Mouse (Mus musculus): ENCODE measurements around the gene Rnaset2a. TPM values are rescaled to one million over a fixed set of nuclear protein-coding genes. Genes with fewer than 3 reads are reported as not detected.
A peak's percentile ranks its signal among the peaks of the same experiment; 100 is the strongest.
"Not testable (repeated sequence)": the region's sequence is repeated elsewhere in the genome, so short reads cannot be mapped to it uniquely, and the experiment has no call there.

Gene Rnaset2a
- 10.8 and 11.8 TPM in 2 replicates for polyA plus RNA-seq (2014; fragmentation: Nextera tagmentation; extraction: Ambion mirVana)

DNA sequence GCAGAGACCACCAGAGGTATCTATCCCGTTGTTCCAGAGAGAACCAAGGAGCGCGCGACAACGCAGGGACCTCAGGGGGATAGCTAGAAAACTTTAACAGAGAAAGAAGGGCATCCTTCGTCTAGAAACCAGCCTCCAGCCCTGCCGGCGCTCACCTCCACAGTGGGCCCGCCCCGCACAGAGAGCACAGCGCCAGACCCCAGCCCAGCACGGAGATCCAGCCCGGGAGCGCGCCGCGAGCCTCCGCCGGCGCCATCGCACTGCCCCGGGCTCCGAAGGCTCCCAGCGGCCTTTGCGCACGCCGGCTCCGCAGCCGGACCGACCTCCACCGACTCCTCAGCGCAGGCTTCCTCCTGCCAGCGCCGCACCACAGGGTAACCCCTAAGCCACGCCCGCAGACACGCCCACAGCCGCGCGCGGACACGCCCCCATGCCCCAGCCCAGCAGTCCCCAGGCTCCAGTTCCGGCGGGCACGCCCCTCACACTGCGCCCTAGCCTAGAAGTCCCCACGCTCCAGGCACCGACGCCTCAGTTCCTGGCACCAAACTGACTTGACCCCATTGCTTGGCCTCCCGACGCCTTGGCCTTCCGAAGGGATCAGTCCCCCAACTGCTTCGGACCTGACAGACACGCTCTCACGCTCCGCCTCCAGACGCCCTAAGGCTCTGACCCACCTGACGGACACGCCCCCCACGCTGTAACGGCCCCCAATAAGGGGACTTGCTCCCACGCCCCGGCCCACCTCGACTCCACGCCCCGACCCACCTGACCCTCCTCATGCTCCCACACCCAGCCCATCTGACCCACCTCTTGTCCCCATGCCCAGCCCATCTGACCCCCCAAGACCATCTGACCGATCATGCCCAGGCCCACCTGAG lies at the start of gene Rnaset2a, which contains the start of gene Gm49673:
Rnaset2a (minus strand) TSS at position 659 of the 878 bp plus-strand sequence.
Gm49673 (minus strand) TSS at position 350 of the 878 bp plus-strand sequence.
- Histone ChIP-seq H3K4me2 (ENCODE audit: low read length) (peak within 1 kb of the TSS; percentile 56), H3K4me3 (replicated peaks; ENCODE audit: low read depth, low read length) (peak within 1 kb of the TSS; percentile 40), H3K9ac (replicated peaks; ENCODE audit: low read length) (peak within 1 kb of the TSS; percentile 44; the same call in 1 of the 2 replicates)
- not testable (repeated sequence) for H3K4me1 ChIP-seq (ENCODE audit: control insufficient read depth, insufficient read depth, low read length); H3K36me3 ChIP-seq (ENCODE audit: control insufficient read depth, insufficient read depth, low read length); H3K27ac ChIP-seq (replicated peaks; ENCODE audit: low read depth, low read length); H3K27me3 ChIP-seq (ENCODE audit: control insufficient read depth, insufficient read depth, low read length); H3K9me3 ChIP-seq (ENCODE audit: control insufficient read depth, low read length)
- ATAC-seq (ENCODE audit: low FRiP score, low TSS enrichment) (peak; percentile 96), DNase-seq (peak; percentile 52)
- 1% methylated on average over 34 of the region's 67 CpGs for WGBS

- H3K9ac ChIP-seq (replicated peaks; ENCODE audit: low read length), result no peak overlapping the region
- whole genome bisulfite sequencing, result 68% methylated on average over 3 of the region's 3 CpGs
- H3K4me1 ChIP-seq (ENCODE audit: control insufficient read depth, insufficient read depth, low read length), result no peaks in the 10 kb centered on the region
- no peak overlapping the region for H3K27ac ChIP-seq (replicated peaks; ENCODE audit: low read depth, low read length)
- peaks cover 38% of the 10 kb centered on the region for H3K36me3 ChIP-seq (ENCODE audit: control insufficient read depth, insufficient read depth, low read length)
- no peak overlapping the region for H3K4me3 ChIP-seq (replicated peaks; ENCODE audit: low read depth, low read length)
- no peaks in the 10 kb centered on the region for H3K9me3 ChIP-seq (ENCODE audit: control insufficient read depth, low read length)
- ATAC-seq (ENCODE audit: low FRiP score, low TSS enrichment) (no peak), DNase-seq (peak; percentile 55)
- no peak overlapping the region for H3K4me2 ChIP-seq (ENCODE audit: low read length)
- H3K27me3 ChIP-seq (ENCODE audit: control insufficient read depth, insufficient read depth, low read length), result no peaks in the 10 kb centered on the region
Measured at GRCm38 (mm10) chr17:8197652-8198051, 49.8 kb upstream of the Rnaset2a start.

- 94% methylated on average over 8 of the region's 8 CpGs for WGBS
- no peak for DNase-seq
- H3K9me3 ChIP-seq (ENCODE audit: control insufficient read depth, low read length), result no peaks in the 10 kb centered on the region
- no peak overlapping the region for H3K9ac ChIP-seq (replicated peaks; ENCODE audit: low read length)
- H3K27ac ChIP-seq (replicated peaks; ENCODE audit: low read depth, low read length), result no peak overlapping the region
- peaks cover 49% of the 10 kb centered on the region for H3K36me3 ChIP-seq (ENCODE audit: control insufficient read depth, insufficient read depth, low read length)
- H3K4me1 ChIP-seq (ENCODE audit: control insufficient read depth, insufficient read depth, low read length), result no peaks in the 10 kb centered on the region
- no peak for ATAC-seq (ENCODE audit: low FRiP score, low TSS enrichment)
- H3K27me3 ChIP-seq (ENCODE audit: control insufficient read depth, insufficient read depth, low read length), result no peaks in the 10 kb centered on the region
- no peak overlapping the region for H3K4me2 ChIP-seq (ENCODE audit: low read length)
- no peak overlapping the region for H3K4me3 ChIP-seq (replicated peaks; ENCODE audit: low read depth, low read length)
Measured at GRCm38 (mm10) chr17:8195685-8196376, 47.9 kb upstream of the Rnaset2a start.

DNA sequence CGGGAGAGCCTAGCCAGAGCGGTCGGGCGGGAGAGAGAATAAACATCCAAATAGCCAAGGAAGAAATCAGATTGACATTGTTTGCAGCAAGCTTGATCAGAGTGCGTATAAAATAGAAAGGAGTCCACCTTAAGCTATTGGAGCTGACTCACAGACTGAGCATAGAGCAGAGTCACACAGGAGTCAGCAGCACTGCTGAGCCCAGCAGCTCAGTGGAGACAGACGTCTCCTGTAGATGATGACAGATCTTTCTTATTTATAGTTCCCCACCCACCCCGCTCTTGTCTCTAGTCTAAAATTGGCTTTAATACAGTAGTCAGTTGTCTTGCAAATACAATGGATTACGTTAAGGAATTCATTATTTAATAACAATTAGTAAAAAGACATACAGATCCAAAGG lies 45.8 kb upstream of the Rnaset2a start:
- 93% methylated on average over 8 of the region's 8 CpGs for WGBS
- peaks cover 66% of the 10 kb centered on the region for H3K36me3 ChIP-seq (ENCODE audit: control insufficient read depth, insufficient read depth, low read length)

DNA sequence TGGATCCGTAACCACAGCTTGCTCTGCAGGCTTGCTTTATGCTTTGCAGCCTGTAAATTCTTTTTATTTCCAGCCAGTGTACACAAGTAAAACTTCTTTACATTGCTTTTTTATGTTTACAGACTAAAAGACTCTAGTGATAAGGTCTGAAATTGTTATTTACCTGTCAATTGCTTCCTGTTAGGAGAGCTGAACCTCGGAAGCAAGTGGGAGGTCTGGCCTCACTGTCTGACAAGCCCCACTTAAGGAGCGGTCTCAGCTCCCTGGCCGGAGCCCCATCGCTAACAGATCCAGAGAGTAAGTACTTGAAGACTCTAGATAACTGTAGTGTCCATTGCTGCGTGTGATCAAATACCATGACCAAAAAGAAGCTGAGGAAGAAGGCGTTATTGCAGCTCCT lies 36.3 kb upstream of the Rnaset2a start:
- no peaks in the 10 kb centered on the region for H3K27me3 ChIP-seq (ENCODE audit: control insufficient read depth, insufficient read depth, low read length)
- ATAC-seq (ENCODE audit: low FRiP score, low TSS enrichment) (no peak), DNase-seq (no peak)
- no peak overlapping the region for H3K4me2 ChIP-seq (ENCODE audit: low read length)
- peaks cover 77% of the 10 kb centered on the region for H3K36me3 ChIP-seq (ENCODE audit: control insufficient read depth, insufficient read depth, low read length)
- H3K9ac ChIP-seq (replicated peaks; ENCODE audit: low read length), result no peak overlapping the region
- no peak overlapping the region for H3K4me3 ChIP-seq (replicated peaks; ENCODE audit: low read depth, low read length)
- H3K4me1 ChIP-seq (ENCODE audit: control insufficient read depth, insufficient read depth, low read length), result no peaks in the 10 kb centered on the region
- H3K9me3 ChIP-seq (ENCODE audit: control insufficient read depth, low read length), result no peaks in the 10 kb centered on the region
- 92% methylated on average over 7 of the region's 7 CpGs for WGBS
- H3K27ac ChIP-seq (replicated peaks; ENCODE audit: low read depth, low read length), result no peak overlapping the region

More for the DNA sequence above, 45.8 kb upstream of the Rnaset2a start:
- DNase-seq (no peak), ATAC-seq (ENCODE audit: low FRiP score, low TSS enrichment) (no peak)
- Histone ChIP-seq H3K4me3 (replicated peaks; ENCODE audit: low read depth, low read length) (no peak overlapping the region), H3K9ac (replicated peaks; ENCODE audit: low read length) (no peak overlapping the region), H3K4me1 (ENCODE audit: control insufficient read depth, insufficient read depth, low read length) (no peaks in the 10 kb centered on the region), H3K9me3 (ENCODE audit: control insufficient read depth, low read length) (no peaks in the 10 kb centered on the region), H3K27me3 (ENCODE audit: control insufficient read depth, insufficient read depth, low read length) (no peaks in the 10 kb centered on the region), H3K4me2 (ENCODE audit: low read length) (no peak overlapping the region), H3K27ac (replicated peaks; ENCODE audit: low read depth, low read length) (no peak overlapping the region)

- Histone ChIP-seq H3K27ac (replicated peaks; ENCODE audit: low read depth, low read length) (no peak overlapping the region), H3K4me3 (replicated peaks; ENCODE audit: low read depth, low read length) (no peak overlapping the region), H3K36me3 (ENCODE audit: control insufficient read depth, insufficient read depth, low read length) (peaks cover 76% of the 10 kb centered on the region), H3K4me2 (ENCODE audit: low read length) (no peak overlapping the region), H3K27me3 (ENCODE audit: control insufficient read depth, insufficient read depth, low read length) (no peaks in the 10 kb centered on the region), H3K9me3 (ENCODE audit: control insufficient read depth, low read length) (no peaks in the 10 kb centered on the region), H3K9ac (replicated peaks; ENCODE audit: low read length) (no peak overlapping the region), H3K4me1 (ENCODE audit: control insufficient read depth, insufficient read depth, low read length) (no peaks in the 10 kb centered on the region)
- ATAC-seq (ENCODE audit: low FRiP score, low TSS enrichment) (no peak), DNase-seq (no peak)
- WGBS, result 92% methylated on average over 5 of the region's 5 CpGs
Measured at GRCm38 (mm10) chr17:8183815-8184214, 35.9 kb upstream of the Rnaset2a start.

- Histone ChIP-seq H3K27ac (replicated peaks; ENCODE audit: low read depth, low read length) (0 out of 2 replicates have a peak overlapping the region, but pooled peaks have one; percentile 5), H3K9ac (replicated peaks; ENCODE audit: low read length) (no peak overlapping the region), H3K36me3 (ENCODE audit: control insufficient read depth, insufficient read depth, low read length) (peaks cover 74% of the 10 kb centered on the region), H3K9me3 (ENCODE audit: control insufficient read depth, low read length) (no peaks in the 10 kb centered on the region), H3K4me2 (ENCODE audit: low read length) (no peak overlapping the region), H3K4me3 (replicated peaks; ENCODE audit: low read depth, low read length) (no peak overlapping the region), H3K4me1 (ENCODE audit: control insufficient read depth, insufficient read depth, low read length) (no peaks in the 10 kb centered on the region), H3K27me3 (ENCODE audit: control insufficient read depth, insufficient read depth, low read length) (no peaks in the 10 kb centered on the region)
- peak; percentile 63 for DNase-seq
- ATAC-seq (ENCODE audit: low FRiP score, low TSS enrichment), result peak; percentile 27; the same call in 1 of the 2 replicates
- 37% methylated on average over 5 of the region's 5 CpGs for WGBS
Measured at GRCm38 (mm10) chr17:8177090-8177489, 29.2 kb upstream of the Rnaset2a start.

DNA sequence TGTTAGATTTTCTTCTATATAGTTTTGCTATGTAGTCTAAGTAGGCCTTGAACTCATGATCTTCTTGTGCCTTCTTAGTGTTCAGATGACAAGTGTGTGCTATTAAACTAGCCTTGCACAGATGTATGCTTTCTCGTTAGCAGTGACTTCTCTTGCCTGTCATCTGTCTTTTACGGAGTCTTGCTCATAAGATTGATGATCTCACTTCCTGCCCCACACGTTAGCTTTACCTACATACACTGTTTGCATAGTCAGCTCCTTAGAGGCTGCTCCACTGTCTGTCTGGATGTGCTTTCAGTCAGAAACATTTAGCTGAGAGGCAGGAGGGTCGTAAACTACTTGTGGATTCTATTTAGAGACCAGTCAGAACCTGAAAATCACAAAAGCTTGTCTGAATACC lies 23.2 kb upstream of the Rnaset2a start:
- WGBS, result 87% methylated on average over 4 of the region's 4 CpGs
- Histone ChIP-seq H3K36me3 (ENCODE audit: control insufficient read depth, insufficient read depth, low read length) (peaks cover 63% of the 10 kb centered on the region), H3K4me1 (ENCODE audit: control insufficient read depth, insufficient read depth, low read length) (no peaks in the 10 kb centered on the region)

More for the DNA sequence above, 23.2 kb upstream of the Rnaset2a start:
- H3K4me3 ChIP-seq (replicated peaks; ENCODE audit: low read depth, low read length), result no peak overlapping the region
- DNase-seq, result no peak
- no peaks in the 10 kb centered on the region for H3K9me3 ChIP-seq (ENCODE audit: control insufficient read depth, low read length)
- no peak overlapping the region for H3K27ac ChIP-seq (replicated peaks; ENCODE audit: low read depth, low read length)
- no peak for ATAC-seq (ENCODE audit: low FRiP score, low TSS enrichment)
- H3K9ac ChIP-seq (replicated peaks; ENCODE audit: low read length), result no peak overlapping the region
- H3K27me3 ChIP-seq (ENCODE audit: control insufficient read depth, insufficient read depth, low read length), result no peaks in the 10 kb centered on the region
- H3K4me2 ChIP-seq (ENCODE audit: low read length), result no peak overlapping the region
